Comparison of ENCODE assay signal across 17 mouse cellular contexts in genomic region chr19:22473030-22473712, GRCm38 (mm10).
DNase-seq lines count a peak whose midpoint lies in the region; ATAC-seq and TF ChIP-seq lines count a peak whose summit lies in the region.
"Had no signal": no experiment of that assay in that cellular context is flagged by ENCODE, and none has a peak within 500 bp of the region (broad histone marks: within the 10 kb centered on the region; RNA-seq: fewer than 3 reads in every experiment).

No protein-coding gene starts in this region.

- H3K27ac ChIP-seq in hindbrain, postnatal 0 days, result no peak overlapping the region
- no peak overlapping the region for H3K27ac ChIP-seq in hindbrain, embryonic 13.5 days
- no peak overlapping the region; the same call in 1 of the 2 replicates for H3K27ac ChIP-seq in cerebellum, adult 2 months (ENCODE audit: insufficient read depth, low read length)
- no peak overlapping the region for H3K27ac ChIP-seq in stomach, postnatal 0 days (replicated peaks)
- no peak overlapping the region for H3K27ac ChIP-seq in forebrain, embryonic 12.5 days
- H3K27ac ChIP-seq: embryonic facial prominence, embryonic 15.5 days had no signal

- no peak for ATAC-seq in hindbrain, postnatal 0 days
- ATAC-seq in hindbrain, embryonic 13.5 days (ENCODE audit: low FRiP score), result no peak
- ATAC-seq in stomach, postnatal 0 days (ENCODE audit: low FRiP score, low TSS enrichment), result no peak
- ATAC-seq in forebrain, embryonic 12.5 days (ENCODE audit: low FRiP score), result no peak
- ATAC-seq: activated CD4-positive, CD25-positive, alpha-beta regulatory T cell, adult 4 months; Patski had no signal

- no peak for TF ChIP-seq CTCF in hindbrain, postnatal 0 days (IDR thresholded peaks at IDR 0.05; ENCODE audit: low read depth)
- TF ChIP-seq CTCF in cerebellum, adult 2 months (IDR thresholded peaks at IDR 0.05; ENCODE audit: borderline replicate concordance, insufficient read depth, low read depth, low read length), result no peak
- no peak for TF ChIP-seq CTCF in stomach, postnatal 0 days (IDR thresholded peaks at IDR 0.05; ENCODE audit: low read depth)

- no peak overlapping the region for H3K9ac ChIP-seq in hindbrain, postnatal 0 days (replicated peaks; ENCODE audit: low read length)
- no peak overlapping the region for H3K9ac ChIP-seq in hindbrain, embryonic 13.5 days
- no peak overlapping the region for H3K9ac ChIP-seq in stomach, postnatal 0 days (ENCODE audit: low read length)
- H3K9ac ChIP-seq in forebrain, embryonic 12.5 days, result no peak overlapping the region
- H3K9ac ChIP-seq: embryonic facial prominence, embryonic 15.5 days had no signal

- 0 out of 2 replicates have a peak, but pooled peaks cover 3% of the 10 kb centered on the region for H3K4me1 ChIP-seq in hindbrain, postnatal 0 days (ENCODE audit: insufficient read depth, low read length)
- no peaks in the 10 kb centered on the region for H3K4me1 ChIP-seq in hindbrain, embryonic 13.5 days (replicated peaks)
- peaks cover 11% of the 10 kb centered on the region; the same call in 1 of the 2 replicates for H3K4me1 ChIP-seq in cerebellum, adult 2 months (ENCODE audit: control insufficient read depth, insufficient read depth, low read length)
- no peaks in the 10 kb centered on the region for H3K4me1 ChIP-seq in stomach, postnatal 0 days (replicated peaks; ENCODE audit: control insufficient read depth, insufficient read depth)
- H3K4me1 ChIP-seq in forebrain, embryonic 12.5 days, result no peaks in the 10 kb centered on the region
- H3K4me1 ChIP-seq: embryonic facial prominence, embryonic 15.5 days had no signal

- no peaks in the 10 kb centered on the region for H3K27me3 ChIP-seq in hindbrain, postnatal 0 days (ENCODE audit: insufficient read depth, low read length)
- H3K27me3 ChIP-seq in hindbrain, embryonic 13.5 days, result no peaks in the 10 kb centered on the region
- H3K27me3 ChIP-seq in cerebellum, adult 2 months (ENCODE audit: control insufficient read depth, insufficient read depth, low read length), result no peaks in the 10 kb centered on the region
- no peaks in the 10 kb centered on the region for H3K27me3 ChIP-seq in stomach, postnatal 0 days (ENCODE audit: control insufficient read depth, insufficient read depth, low read length)
- no peaks in the 10 kb centered on the region for H3K27me3 ChIP-seq in forebrain, embryonic 12.5 days
- H3K27me3 ChIP-seq: embryonic facial prominence, embryonic 15.5 days had no signal

- no peak overlapping the region for H3K4me2 ChIP-seq in hindbrain, postnatal 0 days (ENCODE audit: low read depth, low read length)
- H3K4me2 ChIP-seq in hindbrain, embryonic 13.5 days, result no peak overlapping the region
- no peak overlapping the region for H3K4me2 ChIP-seq in stomach, postnatal 0 days (replicated peaks; ENCODE audit: low read depth)
- no peak overlapping the region for H3K4me2 ChIP-seq in forebrain, embryonic 12.5 days
- H3K4me2 ChIP-seq: embryonic facial prominence, embryonic 15.5 days; heart, embryonic 11.5 days had no signal

- WGBS in hindbrain, postnatal 0 days, result 83% methylated on average over 4 of the region's 4 CpGs
- WGBS in hindbrain, embryonic 13.5 days, result 88% methylated on average over 4 of the region's 4 CpGs
- WGBS in cerebellum, adult 2 months, result 25% methylated on average over 4 of the region's 4 CpGs
- WGBS in stomach, postnatal 0 days, result 55% methylated on average over 4 of the region's 4 CpGs
- 90% methylated on average over 4 of the region's 4 CpGs for WGBS in forebrain, embryonic 12.5 days

- TF ChIP-seq POLR2A in cerebellum, adult 2 months (IDR thresholded peaks at IDR 0.05; ENCODE audit: borderline replicate concordance, insufficient read depth, low read length), result no peak

- no peaks in the 10 kb centered on the region for H3K9me3 ChIP-seq in hindbrain, postnatal 0 days (ENCODE audit: low read length)
- H3K9me3 ChIP-seq in hindbrain, embryonic 13.5 days, result no peaks in the 10 kb centered on the region
- H3K9me3 ChIP-seq in stomach, postnatal 0 days (ENCODE audit: control insufficient read depth, low read length), result no peaks in the 10 kb centered on the region
- H3K9me3 ChIP-seq in forebrain, embryonic 12.5 days, result no peaks in the 10 kb centered on the region
- H3K9me3 ChIP-seq: embryonic facial prominence, embryonic 15.5 days had no signal

- no peak overlapping the region for H3K4me3 ChIP-seq in hindbrain, postnatal 0 days (ENCODE audit: low read length)
- no peak overlapping the region for H3K4me3 ChIP-seq in hindbrain, embryonic 13.5 days
- no peak overlapping the region for H3K4me3 ChIP-seq in cerebellum, adult 2 months (replicated peaks; ENCODE audit: insufficient read depth, low read depth, low read length)
- no peak overlapping the region for H3K4me3 ChIP-seq in stomach, postnatal 0 days (ENCODE audit: low read depth, low read length)
- no peak overlapping the region for H3K4me3 ChIP-seq in forebrain, embryonic 12.5 days (replicated peaks)
- H3K4me3 ChIP-seq: embryonic facial prominence, embryonic 15.5 days had no signal

- TF ChIP-seq EP300 in stomach, postnatal 0 days (optimal IDR thresholded peaks at IDR 0.05), result no peak

- no peaks in the 10 kb centered on the region for H3K36me3 ChIP-seq in hindbrain, postnatal 0 days (ENCODE audit: insufficient read depth, low read length)
- no peaks in the 10 kb centered on the region for H3K36me3 ChIP-seq in hindbrain, embryonic 13.5 days
- H3K36me3 ChIP-seq in stomach, postnatal 0 days (ENCODE audit: control insufficient read depth, insufficient read depth, low read length), result no peaks in the 10 kb centered on the region
- H3K36me3 ChIP-seq in forebrain, embryonic 12.5 days (replicated peaks), result no peaks in the 10 kb centered on the region
- H3K36me3 ChIP-seq: embryonic facial prominence, embryonic 15.5 days had no signal

- peak; percentile 44 for DNase-seq in hindbrain, postnatal 0 days (ENCODE audit: low spot score)
- peak; percentile 13 for DNase-seq in right cerebral cortex, adult 18-20 months
- no peak for DNase-seq in right cerebral cortex, postnatal 25 days
- DNase-seq in cerebellum, adult 2 months, result peak; percentile 85 to 93
- DNase-seq in testis, postnatal 10 days (ENCODE audit: low spot score), result no peak
- no peak for DNase-seq in stomach, postnatal 0 days (ENCODE audit: low spot score)
- DNase-seq: embryo, embryonic 11 days; gastrocnemius, postnatal 25 days; kidney, adult 9 months; liver; lung, postnatal 14 days had no signal

Comparison
In these comparisons a context has a peak if more than half of its experiments do, and no peak if none do; other contexts are left out.
1. DNase-seq: peak in hindbrain, postnatal 0 days (single experiment), right cerebral cortex, adult 18-20 months (single experiment) and cerebellum, adult 2 months (2 of 2); none in right cerebral cortex, postnatal 25 days (single experiment), testis, postnatal 10 days (single experiment) and stomach, postnatal 0 days (single experiment).